Mouse (Mus musculus) T-helper 17 cell (primary cell): ENCODE measurements around the gene Sfxn1.

Experiments used
- in situ Hi-C, 2 experiments: fragments of 300-600 bp; cut with MboI, MseI; formaldehyde crosslinking; loops; 1 replicate in 1 of 2; 2 replicates in 1 of 2; pipeline ENCODE4 v1.15.1; 2025; ENCODE audit warnings: high pct_unique_total_duplicates in 2 of 2

Sfxn1 gene

DNA sequence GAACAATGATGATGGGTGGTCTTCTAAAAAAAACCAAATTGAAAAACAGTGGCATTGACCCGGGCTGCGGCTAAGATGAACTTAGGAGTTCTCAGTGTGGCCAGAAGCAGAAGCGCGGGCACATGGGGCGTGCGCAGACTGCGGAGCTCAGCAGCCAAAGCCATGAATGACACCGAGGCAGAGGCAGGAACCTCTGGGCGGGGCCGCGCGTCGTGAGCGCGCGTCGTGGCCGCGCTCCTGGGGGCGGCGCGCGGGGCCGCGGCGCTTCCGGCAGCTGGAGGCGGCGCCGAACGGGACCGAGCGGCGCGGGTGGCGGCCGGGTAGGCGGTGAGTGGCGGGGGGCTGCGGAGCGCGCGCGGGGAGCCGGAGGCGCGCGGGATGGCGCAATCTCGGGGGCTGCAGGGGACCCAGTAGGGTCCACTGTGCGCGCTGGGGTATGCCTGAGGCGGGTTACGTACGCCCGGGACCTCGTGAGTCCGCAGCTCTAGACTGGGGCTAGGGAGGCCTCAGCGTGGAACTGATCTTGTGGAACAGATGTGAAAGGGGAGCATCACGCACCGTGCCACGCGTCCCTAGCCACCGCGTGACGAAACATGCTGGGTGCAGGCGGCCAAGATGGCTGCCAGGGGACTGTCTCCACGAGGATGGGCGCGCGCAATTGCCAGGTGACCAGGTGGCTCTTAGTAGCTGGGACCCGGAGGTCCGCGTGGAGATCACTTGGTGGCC, at the start of gene Sfxn1:
Gene Sfxn1 (plus strand): TSS at position 264 of the 726 bp plus-strand sequence.
- in situ Hi-C loops = loop anchor here in 1 of 2 experiments (5.0 kb wide), 1 partner anchor 694 kb away; the partner anchor contains the start of gene Sptlc1

- in situ Hi-C loops = loop anchor here in 1 of 2 experiments (25.0 kb wide), 1 partner anchor 861 kb away; no protein-coding TSS in a partner anchor
Measured at GRCm38 (mm10) chr13:54023311-54023710, 48.4 kb upstream of the Sfxn1 start.

- in situ Hi-C loops = no loop called here
Measured at GRCm38 (mm10) chr13:54027079-54027478, 44.6 kb upstream of the Sfxn1 start.

GRCm38 (mm10) chr13:54033653-54034052, 38.0 kb upstream of the Sfxn1 start:
- in situ Hi-C loops = no loop called here

GRCm38 (mm10) chr13:54035541-54035940, 36.1 kb upstream of the Sfxn1 start:
- in situ Hi-C loops = no loop called here

DNA sequence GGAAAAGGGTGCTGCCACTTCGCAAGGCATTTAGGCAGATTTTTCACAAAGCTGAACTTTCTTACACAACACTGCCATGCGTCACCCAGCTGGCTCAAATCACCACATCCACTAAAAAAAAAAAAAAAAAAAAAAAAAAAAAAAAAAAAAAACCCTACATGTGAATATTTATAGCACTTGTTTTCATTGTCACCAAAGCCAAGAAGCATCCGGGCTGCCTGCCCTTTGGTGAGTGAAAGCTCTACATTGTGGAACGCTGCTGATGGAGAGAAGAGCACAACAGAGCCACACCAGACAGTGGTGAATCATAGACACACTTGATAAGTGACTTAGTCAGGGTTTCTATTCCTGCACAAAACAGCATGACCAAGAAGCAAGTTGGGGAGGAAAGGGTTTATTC, 33.7 kb upstream of the Sfxn1 start:
- in situ Hi-C loops = no loop called here

GRCm38 (mm10) chr13:54040256-54040655, 31.4 kb upstream of the Sfxn1 start:
- in situ Hi-C loops = no loop called here

DNA sequence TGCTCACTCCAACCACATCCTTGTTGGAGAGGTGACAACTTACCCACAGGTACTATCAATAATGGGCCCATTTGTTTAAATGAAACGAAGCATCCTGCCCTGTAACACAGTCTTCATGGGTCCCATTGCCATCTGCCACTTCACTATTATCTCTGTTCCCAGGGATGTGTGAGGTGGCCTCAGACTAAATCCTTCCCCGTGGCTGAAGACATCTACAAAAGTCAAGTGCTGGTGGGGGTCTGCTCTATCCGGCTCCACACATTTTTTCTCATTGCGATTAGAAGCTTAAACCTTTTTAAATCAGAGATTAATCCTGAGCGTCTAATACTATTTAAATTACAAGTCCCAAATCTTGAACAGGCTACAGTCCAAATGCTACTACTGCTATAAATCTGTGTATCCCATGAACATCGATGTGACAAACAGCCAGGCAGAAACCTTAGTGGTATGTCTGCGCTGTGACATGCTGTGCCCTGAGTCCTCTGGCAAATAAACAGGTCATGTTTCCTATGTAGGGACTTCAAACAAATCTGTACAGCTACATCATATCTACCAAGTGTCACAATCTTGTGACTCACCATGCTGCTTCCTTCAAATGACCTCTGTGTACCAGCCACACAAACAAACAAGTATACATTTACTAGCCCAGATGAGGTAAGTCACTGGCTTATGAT, 22.9 kb upstream of the Sfxn1 start:
- in situ Hi-C loops = no loop called here

- in situ Hi-C loops = loop anchor here in 1 of 2 experiments (5.0 kb wide), 1 partner anchor 1384 kb away; no protein-coding TSS in a partner anchor
Measured at GRCm38 (mm10) chr13:54051641-54052040, 20.0 kb upstream of the Sfxn1 start.

GRCm38 (mm10) chr13:54054962-54055361, 16.7 kb upstream of the Sfxn1 start:
- in situ Hi-C loops = loop anchor here in 1 of 2 experiments (5.0 kb wide), 2 partner anchors 273 to 1388 kb away; no protein-coding TSS in a partner anchor

- in situ Hi-C loops = loop anchor here in 1 of 2 experiments (5.0 kb wide), 1 partner anchor 273 kb away; no protein-coding TSS in a partner anchor
Measured at GRCm38 (mm10) chr13:54055448-54055861, 16.2 kb upstream of the Sfxn1 start, which contains the start of gene Drd1. Drd1 (minus strand) TSS chr13:54055705.

GRCm38 (mm10) chr13:54062068-54062467, 9.6 kb upstream of the Sfxn1 start:
- in situ Hi-C loops = no loop called here

GRCm38 (mm10) chr13:54063292-54063691, 8.4 kb upstream of the Sfxn1 start:
- in situ Hi-C loops = no loop called here

DNA sequence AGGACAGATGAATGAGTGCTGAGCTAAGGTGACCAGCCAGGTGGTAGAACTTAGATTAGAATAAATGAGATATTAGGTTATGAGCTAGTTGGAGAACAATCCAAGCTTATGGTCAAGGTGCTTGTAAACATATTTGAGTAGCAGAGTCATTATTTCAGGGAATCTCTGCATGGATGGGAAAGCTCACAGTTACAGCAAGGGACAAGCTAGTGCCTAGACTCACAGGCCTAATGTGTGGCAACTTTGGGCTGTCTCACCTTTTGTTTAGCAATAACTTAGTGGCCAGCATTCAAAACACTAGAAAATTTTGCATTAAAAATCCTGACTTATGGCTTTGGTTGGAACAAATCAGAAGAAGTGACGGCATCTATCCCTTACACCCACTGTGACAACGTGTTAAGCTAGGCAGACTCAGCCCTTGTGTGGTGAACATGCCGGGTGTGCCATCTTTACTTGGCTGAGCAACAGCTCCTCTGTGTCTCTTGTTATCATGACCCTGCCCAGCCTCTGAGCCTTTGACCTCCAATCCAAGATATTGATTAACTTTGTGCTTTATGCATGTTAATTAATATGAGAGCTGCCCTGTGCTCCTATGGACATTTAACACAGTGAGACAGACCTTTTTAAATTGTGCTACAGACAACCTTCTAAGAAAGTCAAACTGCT, 5.5 kb upstream of the Sfxn1 start:
- in situ Hi-C loops = no loop called here

DNA sequence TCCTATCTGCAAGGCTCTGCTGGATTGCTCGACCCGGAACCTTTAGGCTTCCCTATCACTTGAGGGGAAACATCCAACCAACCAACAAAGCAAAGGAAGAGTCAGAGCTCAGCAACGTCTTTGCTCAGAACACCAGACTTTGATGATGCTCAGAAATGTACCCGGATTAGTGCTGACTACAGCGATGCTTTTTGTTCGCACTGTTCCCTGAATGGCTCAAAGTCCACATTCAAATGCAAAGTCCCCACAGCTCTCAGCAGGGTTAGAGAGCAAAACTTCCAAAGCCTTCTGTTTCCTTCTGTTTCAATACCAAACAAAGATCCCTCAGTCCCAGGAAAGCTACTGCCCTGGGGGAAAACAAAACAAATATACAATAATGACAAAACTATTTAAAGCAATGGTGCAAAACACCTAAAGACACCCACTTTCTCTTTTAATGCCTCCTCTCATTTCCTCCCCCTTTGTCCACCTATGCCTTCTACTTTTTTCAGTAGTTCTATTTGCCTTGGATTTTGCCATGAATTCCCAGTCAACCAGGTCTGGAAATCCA, 4.0 kb upstream of the Sfxn1 start:
- in situ Hi-C loops = no loop called here

- in situ Hi-C loops = loop anchor here in 1 of 2 experiments (5.0 kb wide), 1 partner anchor 694 kb away; the partner anchor contains the start of gene Sptlc1
Measured at GRCm38 (mm10) chr13:54071011-54071410, 658 bp upstream of the Sfxn1 start.

- in situ Hi-C loops = loop anchor here in 1 of 2 experiments (5.0 kb wide), 1 partner anchor 695 kb away; the partner anchor contains the start of gene Sptlc1
Measured at GRCm38 (mm10) chr13:54072526-54073057, 923 bp downstream of the Sfxn1 start.

DNA sequence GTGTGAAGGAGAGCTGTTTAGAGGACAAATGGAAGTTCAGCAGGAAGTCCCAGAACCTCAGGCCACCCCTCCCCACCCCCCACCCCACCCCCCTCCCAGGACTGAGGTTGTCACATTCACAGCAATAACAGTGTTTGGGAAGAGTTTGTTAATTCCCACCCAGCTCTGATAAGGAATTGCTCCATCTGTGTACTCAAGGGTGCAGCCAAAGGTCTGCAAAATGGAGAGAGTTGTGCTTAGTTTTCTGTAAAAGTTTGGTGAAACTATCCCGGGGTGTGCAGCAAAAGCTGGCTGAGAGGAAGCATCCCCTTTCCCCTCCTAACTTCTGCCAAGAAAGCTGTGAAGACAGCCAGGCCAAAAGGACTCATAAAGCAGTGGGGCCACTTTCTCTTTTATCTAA, 1.4 kb downstream of the Sfxn1 start:
- in situ Hi-C loops = loop anchor here in 1 of 2 experiments (5.0 kb wide), 1 partner anchor 696 kb away; the partner anchor contains the start of gene Sptlc1

DNA sequence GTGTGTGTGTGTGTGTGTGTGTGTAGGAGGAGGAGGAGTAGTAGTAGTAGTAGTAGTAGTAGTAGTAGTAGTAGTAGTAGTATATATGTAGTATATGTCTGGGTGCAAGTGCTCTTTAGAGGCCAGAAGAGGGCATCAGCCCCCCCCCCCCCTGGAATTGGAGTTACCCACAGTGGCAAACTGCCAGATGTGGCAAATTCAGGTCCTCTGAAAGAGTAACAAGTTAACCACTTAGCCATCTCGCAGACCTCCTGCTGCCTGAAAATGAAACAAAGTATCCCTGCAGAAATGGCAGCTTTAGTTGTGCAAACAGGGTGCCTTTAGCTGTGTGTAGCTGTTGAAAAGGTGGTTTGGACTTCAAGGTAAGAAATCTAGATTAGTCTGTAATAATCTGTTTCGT, 1.8 kb downstream of the Sfxn1 start:
- in situ Hi-C loops = loop anchor here in 1 of 2 experiments (5.0 kb wide), 1 partner anchor 696 kb away; the partner anchor contains the start of gene Sptlc1

DNA sequence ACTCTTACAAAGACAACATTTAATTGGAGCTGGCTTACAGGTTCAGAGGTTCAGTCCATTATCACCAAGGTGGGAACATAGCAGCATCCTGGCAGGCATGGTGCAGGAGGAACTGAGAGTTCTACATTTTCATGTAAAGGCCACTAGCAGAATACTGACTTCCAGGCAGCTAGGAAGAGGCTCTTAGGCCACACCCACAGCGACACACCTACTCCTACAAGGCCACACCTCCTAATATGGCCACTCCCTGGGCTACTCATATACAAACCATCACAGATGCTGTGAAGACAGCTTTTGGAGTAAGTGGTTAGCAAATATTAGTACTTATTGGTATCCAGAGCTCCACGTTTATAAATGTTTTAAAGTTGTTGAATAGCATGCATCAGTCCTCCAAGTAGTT, 3.7 kb downstream of the Sfxn1 start:
- in situ Hi-C loops = loop anchor here in 1 of 2 experiments (25.0 kb wide), 1 partner anchor 1012 kb away; no protein-coding TSS in a partner anchor

- in situ Hi-C loops = loop anchor here in 1 of 2 experiments (25.0 kb wide), 1 partner anchor 1011 kb away; no protein-coding TSS in a partner anchor
Measured at GRCm38 (mm10) chr13:54076051-54076450, 4.4 kb downstream of the Sfxn1 start.
